Mouse (Mus musculus) adrenal gland, adult 18-20 months (tissue): ENCODE measurements around the gene Vmn1r54. TPM values are rescaled to one million over a fixed set of nuclear protein-coding genes. Genes with fewer than 3 reads are reported as not detected.
A peak's percentile ranks its signal among the peaks of the same experiment; 100 is the strongest.
"Not testable (repeated sequence)": the region's sequence is repeated elsewhere in the genome, so short reads cannot be mapped to it uniquely, and the experiment has no call there.

Experiments used
- DNase-seq, 2 experiments: peaks; one replicate each; pipeline ENCODE4 v3.0.0; 2021 to 2022; ENCODE audit warnings: low spot score in 2 of 2
- long read RNA-seq, 2 experiments: library from polyadenylated mRNA; stranded (forward); transcript quantifications; one replicate each; pipeline ENCODE4 v2.0.0; 2021
- total RNA-seq, 2 experiments: library from RNA; stranded (reverse); gene quantifications; 1 replicate in 1 of 2; 2 replicates in 1 of 2; pipeline ENCODE4 v1.2.3; 2021

Vmn1r54 gene
- total RNA-seq, result not detected
- long read RNA-seq, experiment 1, result 0 reads
- long read RNA-seq, experiment 2, result 0 reads

GRCm38 (mm10) chr6:90246000-90246399 is at the start of gene Vmn1r54:
Gene Vmn1r54, plus strand, starts transcription at chr6:90246300.
- DNase-seq, result no peak

DNA sequence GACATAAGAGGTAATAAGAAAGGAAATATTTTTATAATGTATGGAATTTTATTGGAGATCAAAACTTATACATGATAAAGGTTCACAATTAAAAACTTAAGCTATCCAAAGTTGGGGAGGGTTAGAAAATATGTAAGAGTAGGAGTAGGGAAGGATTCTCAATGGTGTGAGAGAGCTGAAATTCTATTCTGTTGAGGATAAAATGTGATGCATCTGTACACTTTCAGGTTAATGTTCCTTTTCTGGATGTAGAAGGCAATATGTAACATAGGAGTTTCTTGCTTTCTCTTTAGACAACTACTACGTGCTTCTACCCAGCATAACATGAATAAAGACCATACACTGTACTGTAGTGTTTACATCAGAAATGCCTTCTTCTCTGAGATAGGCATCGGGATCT is 43.6 kb upstream of the Vmn1r54 start, which contains the start of gene V1ra8:
TSS of gene V1ra8 (plus strand) at position 301 of the 400 bp plus-strand sequence.
- not testable (repeated sequence) for DNase-seq

DNA sequence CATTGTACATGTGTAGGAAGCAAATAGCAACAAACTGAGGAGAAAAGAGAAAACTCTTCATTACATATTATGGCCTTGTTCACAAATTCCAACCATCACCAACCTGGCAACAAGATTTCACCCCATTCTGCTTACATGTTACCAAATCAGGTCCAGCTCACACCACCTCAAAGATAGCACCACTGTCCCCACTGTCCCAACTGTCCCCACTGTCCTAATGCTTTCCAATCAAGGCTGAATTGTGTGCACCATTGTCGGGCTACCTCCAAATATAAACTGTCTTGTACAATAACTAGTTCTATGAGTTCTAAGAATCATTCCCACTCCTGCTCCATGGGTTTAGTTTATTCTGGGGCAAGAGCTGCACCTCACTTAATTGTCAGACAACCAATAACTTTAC is 21.8 kb upstream of the Vmn1r54 start, which contains the start of gene Vmn1r53:
TSS of gene Vmn1r53 (minus strand) at position 101 of the 400 bp plus-strand sequence.
- no peak for DNase-seq

DNA sequence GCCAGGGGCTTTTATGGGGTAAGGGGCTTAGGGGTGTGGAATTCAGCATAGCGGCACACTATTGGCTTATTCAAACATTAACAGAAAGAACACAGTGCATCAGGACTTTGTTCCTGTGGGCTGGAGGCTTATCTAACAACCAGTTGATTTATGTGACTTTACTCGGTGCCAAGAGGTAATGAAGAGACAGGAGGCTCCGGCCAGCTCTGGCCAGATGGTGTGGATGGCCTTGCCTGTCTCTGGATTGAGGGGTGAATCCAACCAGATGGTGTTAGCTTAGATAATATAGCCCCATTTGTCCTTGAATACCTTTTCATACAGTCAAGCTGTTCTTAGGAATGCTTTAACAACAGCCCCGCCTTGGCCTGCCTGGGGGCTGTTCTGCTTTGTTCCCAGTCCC is 14.0 kb upstream of the Vmn1r54 start:
- DNase-seq, result not testable (repeated sequence)

DNA sequence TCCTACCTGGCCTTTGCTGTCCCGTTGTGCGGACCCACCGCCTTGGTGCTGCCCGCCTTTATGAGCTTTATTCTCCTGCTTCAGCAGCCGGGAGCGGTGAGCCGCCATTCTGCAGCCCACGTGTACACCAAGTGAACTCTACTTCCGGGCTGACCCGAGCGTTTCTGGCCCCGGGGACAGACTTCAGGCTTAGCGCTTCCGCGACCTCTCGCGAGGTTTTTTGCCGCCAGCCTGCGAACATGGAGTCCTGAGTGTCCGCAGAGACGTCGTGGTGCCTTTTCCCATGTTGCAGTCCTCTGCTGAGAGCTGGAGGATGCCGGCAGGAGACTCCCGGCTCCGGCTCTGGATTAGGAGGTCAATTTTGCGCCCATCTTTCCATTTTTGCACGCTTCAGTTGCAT is 13.4 kb upstream of the Vmn1r54 start:
- no peak for DNase-seq

DNA sequence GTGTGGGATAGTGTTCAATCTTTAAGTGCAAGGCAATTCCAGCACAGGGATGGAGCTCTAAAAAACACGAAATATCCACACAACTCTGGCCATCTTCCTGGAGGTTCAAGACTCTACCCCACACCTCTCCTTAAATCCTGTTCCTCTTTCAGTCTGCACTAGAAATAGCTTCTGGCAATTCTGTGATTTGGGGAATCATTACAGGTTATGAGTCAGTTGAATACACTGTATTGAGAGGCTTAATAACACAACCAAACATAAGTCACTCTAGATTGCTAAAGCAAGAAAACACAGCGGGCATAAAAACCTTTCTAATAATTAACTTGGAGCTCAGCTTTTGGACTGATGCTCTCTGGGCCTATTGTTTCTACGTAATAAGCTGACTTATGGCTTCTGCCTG is 2.1 kb upstream of the Vmn1r54 start:
- no peak for DNase-seq

- peak in 1 of 2 experiments; percentile 6 for DNase-seq
Measured at GRCm38 (mm10) chr6:90288265-90288664, 42.2 kb downstream of the Vmn1r54 start.

DNA sequence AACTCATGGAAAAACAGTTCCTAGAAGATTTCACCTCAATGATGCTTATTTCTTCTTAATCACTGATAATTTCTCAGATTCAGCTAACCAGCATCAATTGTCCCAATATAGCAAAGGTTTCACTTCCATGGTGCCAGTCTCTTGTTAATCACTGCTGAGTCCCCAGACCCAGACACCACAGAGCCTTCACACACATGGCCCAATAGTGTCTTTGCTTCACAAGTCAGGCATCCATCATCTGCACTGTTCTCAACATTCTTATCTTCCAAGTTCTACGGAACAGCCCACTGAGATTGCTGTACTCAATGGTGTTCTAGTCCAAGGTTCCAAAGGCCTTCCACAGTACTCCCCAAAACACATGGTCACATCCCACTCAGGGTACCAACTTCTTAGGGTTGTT is 54.8 kb downstream of the Vmn1r54 start, which contains the start of gene BC048671:
TSS of gene BC048671 (plus strand) at position 301 of the 400 bp plus-strand sequence.
- no peak for DNase-seq

DNA sequence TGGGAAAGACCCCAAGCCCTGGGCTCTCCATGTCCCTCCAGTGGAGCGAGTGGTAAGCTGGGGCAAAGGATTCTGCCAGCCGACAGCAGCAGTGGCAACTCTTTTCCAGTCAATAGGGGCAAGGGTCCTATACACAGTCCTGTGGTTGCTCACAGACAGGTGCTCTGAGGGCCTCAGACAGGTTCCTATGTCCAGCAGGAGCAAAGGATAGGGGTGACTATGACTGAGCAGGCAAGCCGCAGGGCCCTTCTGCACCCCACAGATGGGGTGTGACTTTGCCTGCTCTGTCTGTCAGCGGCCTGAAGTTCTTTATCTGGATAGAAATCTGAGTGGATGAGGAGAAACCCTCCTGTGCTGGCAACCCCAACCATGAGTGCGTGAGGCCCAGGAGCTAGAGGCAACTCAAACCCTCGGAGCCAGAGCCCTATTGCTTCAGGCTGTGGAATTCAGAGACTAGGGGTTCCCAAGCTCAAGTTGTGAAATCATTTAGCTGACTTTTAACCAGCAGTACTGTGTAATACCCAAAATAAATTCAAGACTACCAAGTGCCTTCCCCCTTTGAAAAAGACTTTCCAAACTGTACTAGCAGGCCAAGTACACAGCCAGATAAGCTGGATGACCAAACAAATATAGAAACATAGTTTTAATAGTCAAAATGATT is 60.3 kb downstream of the Vmn1r54 start:
- DNase-seq, result no peak

- no peak for DNase-seq
Measured at GRCm38 (mm10) chr6:90308839-90309778, 63.0 kb downstream of the Vmn1r54 start.

DNA sequence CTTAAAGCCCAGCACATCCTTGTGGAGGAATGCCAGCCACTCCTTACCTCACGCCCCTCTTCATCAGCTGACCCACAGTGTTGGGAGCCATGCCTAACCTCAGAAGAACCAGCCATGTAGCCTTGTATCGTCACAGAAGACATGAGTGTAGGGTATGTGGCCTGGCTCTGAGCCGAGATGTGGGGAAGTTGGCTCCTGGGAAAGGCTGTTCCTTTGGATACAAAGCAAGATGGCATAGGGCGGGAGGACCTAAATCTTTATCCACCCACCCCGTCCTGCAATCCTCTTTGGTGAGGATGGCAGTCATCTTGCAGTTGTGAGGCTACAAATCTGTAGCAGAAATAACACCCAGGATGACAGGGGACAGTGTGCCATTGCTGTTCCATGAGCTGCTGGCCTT is 69.9 kb downstream of the Vmn1r54 start:
- peak in 1 of 2 experiments; percentile 12 for DNase-seq

GRCm38 (mm10) chr6:90317510-90318258 is 71.6 kb downstream of the Vmn1r54 start:
- DNase-seq, result no peak

DNA sequence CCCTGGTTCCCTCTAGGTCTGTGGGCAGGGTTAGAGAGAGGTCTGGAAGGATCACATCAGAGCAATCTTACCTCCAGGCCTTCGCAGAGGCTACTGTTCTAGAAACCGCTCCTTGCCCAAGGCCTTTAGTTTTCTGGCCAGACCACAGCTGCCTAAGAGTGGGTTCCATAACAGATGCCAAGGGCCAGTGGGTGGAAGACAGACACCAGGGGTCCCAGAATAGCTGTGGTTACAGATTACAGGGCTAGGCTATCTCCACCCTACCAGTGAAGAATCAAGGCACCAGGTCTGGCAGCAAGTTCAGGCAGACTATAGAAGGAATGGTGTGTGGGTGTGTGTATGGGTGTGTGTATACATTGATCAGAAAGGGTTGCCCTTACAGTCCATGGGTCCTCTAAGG is 72.9 kb downstream of the Vmn1r54 start:
- no peak for DNase-seq

GRCm38 (mm10) chr6:90319475-90320191 is 73.5 kb downstream of the Vmn1r54 start:
- no peak for DNase-seq

GRCm38 (mm10) chr6:90320429-90320828 is 74.3 kb downstream of the Vmn1r54 start:
- no peak for DNase-seq

Other genes starting within 250 kb of the Vmn1r54 start
- gene Vmn1r47, start 230.2 kb upstream of the Vmn1r54 start, total RNA-seq, result not detected
- gene Vmn1r48, start 209.5 kb upstream of the Vmn1r54 start, total RNA-seq, result not detected
- gene Vmn1r49, start 167.8 kb upstream of the Vmn1r54 start, total RNA-seq, result not detected
- not detected for gene Vmn1r50, start 144.9 kb upstream of the Vmn1r54 start, total RNA-seq
- not detected for gene Vmn1r51, start 123.7 kb upstream of the Vmn1r54 start, total RNA-seq
- not detected for gene Vmn1r52, start 71.5 kb upstream of the Vmn1r54 start, total RNA-seq
- not detected for gene V1ra8, start 43.5 kb upstream of the Vmn1r54 start, total RNA-seq
- not detected for gene Vmn1r53, start 21.9 kb upstream of the Vmn1r54 start, total RNA-seq
- not detected for gene BC048671, start 54.9 kb downstream of the Vmn1r54 start, total RNA-seq
- not detected for gene Chst13, start 78.9 kb downstream of the Vmn1r54 start, total RNA-seq
- gene Uroc1, start 87.0 kb downstream of the Vmn1r54 start, total RNA-seq, result under 1 TPM; 0.10 to 0.13 TPM
- 10 to 100 TPM; 33.0 to 43.5 TPM for gene Zxdc, start 123.2 kb downstream of the Vmn1r54 start, total RNA-seq
- gene Cfap100, start 182.5 kb downstream of the Vmn1r54 start, total RNA-seq, result under 1 TPM; 0.48 to 0.99 TPM
- 10 to 100 TPM; 32.2 to 52.2 TPM for gene Klf15, start 216.3 kb downstream of the Vmn1r54 start, total RNA-seq
- 100 to 1,000 TPM; 180 to 197 TPM for gene Aldh1l1, start 240.1 kb downstream of the Vmn1r54 start, total RNA-seq